Mouse (Mus musculus) CH12.LX (cell line): ENCODE measurements around the gene Tas1r2. TPM values are rescaled to one million over a fixed set of nuclear protein-coding genes. Genes with fewer than 3 reads are reported as not detected.

Source experiments
- DNase-seq: peaks from one replicate; pipeline ENCODE4 v3.0.0-alpha.2; 2013; ENCODE audit errors: extremely low read depth
- H3K27ac ChIP-seq: 2 replicates; pipeline ENCODE4 v1.5.1; 2012; ENCODE audit warnings: low read depth, mild to moderate bottlenecking, control low read depth, moderate library complexity; ENCODE audit not compliant: insufficient read depth
- H3K27me3 ChIP-seq: replicated peaks from 2 replicates; pipeline ENCODE3; 2012; ENCODE audit warnings: inconsistent platforms
- H3K36me3 ChIP-seq, 2 experiments: replicated peaks in 1 of 2; 2 replicates each; pipeline versions ENCODE3 to v1.6.1; 2012; ENCODE audit warnings: inconsistent platforms in 1 of 2, low read length in 1 of 2, mild to moderate bottlenecking in 1 of 2, mixed read lengths in 1 of 2, moderate library complexity in 1 of 2; ENCODE audit not compliant: control insufficient read depth in 1 of 2, insufficient read depth in 1 of 2
- H3K4me1 ChIP-seq, 2 experiments: 2 replicates each; pipeline ENCODE4 v1.6.1; 2012; ENCODE audit warnings: inconsistent platforms in 1 of 2, moderate library complexity in 1 of 2; ENCODE audit not compliant: insufficient read depth in 2 of 2, control insufficient read depth in 1 of 2
- H3K4me2 ChIP-seq: 2 replicates; pipeline ENCODE4 v1.6.1; 2012; ENCODE audit warnings: low read depth, mild to moderate bottlenecking, control low read depth; ENCODE audit not compliant: poor library complexity, insufficient read depth, severe bottlenecking
- H3K4me3 ChIP-seq, 3 experiments: fragments of 150-350 bp in 1 of 3; sonication (generic) in 1 of 3; replicated peaks in 1 of 3; 2 replicates each; pipeline versions ENCODE3 to v1.5.1; 2011 to 2012; ENCODE audit warnings: low read depth in 2 of 3, low read length in 2 of 3, mild to moderate bottlenecking in 2 of 3, moderate library complexity in 2 of 3, control low read depth in 1 of 3, improper control_type of control experiment in 1 of 3, inconsistent platforms in 1 of 3, mixed read lengths in 1 of 3; ENCODE audit not compliant: poor library complexity in 1 of 3
- H3K79me2 ChIP-seq: replicated peaks from 2 replicates; pipeline ENCODE4 v1.6.1; 2012; ENCODE audit warnings: mild to moderate bottlenecking, moderate library complexity; ENCODE audit not compliant: control insufficient read depth, poor library complexity, insufficient read depth, severe bottlenecking; ENCODE audit errors: extremely low read depth
- H3K9ac ChIP-seq: 2 replicates; pipeline ENCODE4 v1.6.1; 2012; ENCODE audit warnings: low read depth, mild to moderate bottlenecking, control low read depth, moderate library complexity; ENCODE audit not compliant: insufficient read depth
- H3K9me3 ChIP-seq: replicated peaks from 2 replicates; pipeline ENCODE3; 2012; ENCODE audit warnings: low read length, inconsistent platforms, mixed read lengths
- BHLHE40 ChIP-seq: IDR thresholded peaks from 2 replicates; pipeline ENCODE4 v1.6.1; 2011; ENCODE audit warnings: mild to moderate bottlenecking, low read depth, low read length, improper control_type of control experiment
- CHD1 ChIP-seq: IDR thresholded peaks from 2 replicates; pipeline ENCODE4 v1.6.1; 2012; ENCODE audit warnings: low read depth, low read length, improper control_type of control experiment, inconsistent platforms
- CHD2 ChIP-seq: IDR thresholded peaks from 2 replicates; pipeline ENCODE4 v1.6.1; 2011; ENCODE audit warnings: low read length, improper control_type of control experiment
- CTCF ChIP-seq, 2 experiments: IDR thresholded peaks in 1 of 2; conservative IDR thresholded peaks in 1 of 2; 2 replicates each; pipeline ENCODE4 v1.5.1; 2011 to 2012; ENCODE audit warnings: low read depth in 2 of 2, low read length in 2 of 2, improper control_type of control experiment in 1 of 2, inconsistent platforms in 1 of 2, mild to moderate bottlenecking in 1 of 2, moderate library complexity in 1 of 2
- E2F4 ChIP-seq: IDR thresholded peaks from 2 replicates; pipeline ENCODE4 v1.6.1; 2011; ENCODE audit warnings: low read depth, low read length, improper control_type of control experiment; ENCODE audit not compliant: insufficient replicate concordance
- ELF1 ChIP-seq: IDR thresholded peaks from 2 replicates; pipeline ENCODE4 v1.6.1; 2014; ENCODE audit warnings: low read depth, mild to moderate bottlenecking, inconsistent platforms, low read length, improper control_type of control experiment
- ETS1 ChIP-seq: conservative IDR thresholded peaks from 2 replicates; pipeline ENCODE4 v1.6.1; 2012; ENCODE audit warnings: low read depth, mild to moderate bottlenecking, inconsistent platforms, low read length, improper control_type of control experiment, moderate library complexity
- GABPA ChIP-seq: IDR thresholded peaks from 2 replicates; pipeline ENCODE4 v1.6.1; 2012; ENCODE audit warnings: low read depth, low read length, improper control_type of control experiment, inconsistent platforms; ENCODE audit not compliant: insufficient replicate concordance
- HCFC1 ChIP-seq: IDR thresholded peaks from 2 replicates; pipeline ENCODE4 v1.6.1; 2012; ENCODE audit warnings: low read depth, mild to moderate bottlenecking, inconsistent platforms, low read length, improper control_type of control experiment
- JUND ChIP-seq: conservative IDR thresholded peaks from 2 replicates; pipeline ENCODE4 v1.6.1; 2011; ENCODE audit warnings: low read depth, low read length, improper control_type of control experiment
- MAX ChIP-seq: IDR thresholded peaks from 2 replicates; pipeline ENCODE4 v1.6.1; 2011; ENCODE audit warnings: low read length, improper control_type of control experiment
- MAZ ChIP-seq: IDR thresholded peaks from 2 replicates; pipeline ENCODE4 v1.6.1; 2012; ENCODE audit warnings: low read depth, mild to moderate bottlenecking, inconsistent platforms, low read length, improper control_type of control experiment, moderate library complexity
- MYC ChIP-seq: IDR thresholded peaks from 2 replicates; pipeline ENCODE4 v1.6.1; 2011; ENCODE audit warnings: low read depth, mild to moderate bottlenecking, improper control_type of control experiment, low read length
- NELFE ChIP-seq: IDR thresholded peaks from 2 replicates; pipeline ENCODE4 v1.6.1; 2011; ENCODE audit warnings: low read depth, low read length, improper control_type of control experiment
- RAD21 ChIP-seq: IDR thresholded peaks from 2 replicates; pipeline ENCODE4 v1.6.1; 2011; ENCODE audit warnings: low read depth, mild to moderate bottlenecking, low read length, improper control_type of control experiment, moderate library complexity
- SIN3A ChIP-seq: IDR thresholded peaks from 2 replicates; pipeline ENCODE4 v1.6.1; 2012; ENCODE audit warnings: low read length, improper control_type of control experiment, inconsistent platforms
- SMC3 ChIP-seq: IDR thresholded peaks from 2 replicates; pipeline ENCODE4 v1.6.1; 2011; ENCODE audit warnings: low read depth, low read length, improper control_type of control experiment
- TBP ChIP-seq: conservative IDR thresholded peaks from 2 replicates; pipeline ENCODE4 v1.6.1; 2011; ENCODE audit warnings: low read depth, low read length, improper control_type of control experiment
- TCF12 ChIP-seq: IDR thresholded peaks from 2 replicates; pipeline ENCODE4 v1.6.1; 2014; ENCODE audit warnings: low read depth, mild to moderate bottlenecking, inconsistent platforms, low read length, improper control_type of control experiment
- UBTF ChIP-seq: IDR thresholded peaks from 2 replicates; pipeline ENCODE4 v1.6.1; 2012; ENCODE audit warnings: low read depth, mild to moderate bottlenecking, inconsistent platforms, low read length, improper control_type of control experiment, moderate library complexity
- USF2 ChIP-seq: conservative IDR thresholded peaks from 2 replicates; pipeline ENCODE4 v1.6.1; 2011; ENCODE audit warnings: low read depth, low read length, improper control_type of control experiment
- ZC3H11A ChIP-seq: IDR thresholded peaks from 2 replicates; pipeline ENCODE4 v1.6.1; 2012; ENCODE audit warnings: low read depth, mild to moderate bottlenecking, inconsistent platforms, low read length, improper control_type of control experiment
- ZMIZ1 ChIP-seq: IDR thresholded peaks from 2 replicates; pipeline ENCODE4 v1.6.1; 2012; ENCODE audit warnings: low read depth, mild to moderate bottlenecking, inconsistent platforms, low read length, improper control_type of control experiment
- ZNF384 ChIP-seq: IDR thresholded peaks from 2 replicates; pipeline ENCODE4 v1.6.1; 2012; ENCODE audit warnings: low read depth, low read length, improper control_type of control experiment, inconsistent platforms
- dilution Hi-C: fragments of 300-500 bp; cut with MboI; formaldehyde crosslinking; loops from 2 replicates; pipeline ENCODE4 v1.14.3; 2020; ENCODE audit warnings: low sequenced_read_pairs; ENCODE audit not compliant: extremely low pct_unique_long_range_greater_than_20kb, extremely low pct_ligation_motif_present
- in situ Hi-C: fragments of 300-500 bp; cut with MboI; formaldehyde crosslinking; loops from 3 replicates; pipeline ENCODE4 v1.14.3; 2019; ENCODE audit warnings: low sequenced_read_pairs, low pct_ligation_motif_present, low pct_unique_long_range_greater_than_20kb, mixed read lengths
- polyA plus RNA-seq: library from polyadenylated mRNA; unstranded; fragments of >175 nt; gene quantifications from 2 replicates; pipeline ENCODE4 v1.2.1, GENCODE M21; 2012; ENCODE audit warnings: low read depth; ENCODE audit not compliant: insufficient read length
- total RNA-seq, 2 experiments: library from RNA; depleted of rRNA; stranded (reverse); fragments of 300-350 nt in 1 of 2; fragments of >200 nt in 1 of 2; gene quantifications; 2 replicates each; pipeline ENCODE4 v1.2.3; 2012 to 2014

Gene Tas1r2
- total and polyA plus RNA-seq, 3 experiments: not detected

GRCm38 (mm10) chr4:139636373-139636772 is 17.0 kb upstream of the Tas1r2 start:
- dilution Hi-C loops: no loop called here
- no peaks in the 10 kb centered on the region for H3K79me2 ChIP-seq
- no peak overlapping the region for H3K9ac ChIP-seq
- no peaks in the 10 kb centered on the region for H3K9me3 ChIP-seq
- peaks cover 19 to 24% of the 10 kb centered on the region in 2 experiments for H3K4me1 ChIP-seq
- no peak overlapping the region for H3K4me3 ChIP-seq
- H3K27me3 ChIP-seq: no peaks in the 10 kb centered on the region
- H3K27ac ChIP-seq: no peak overlapping the region
- peak; percentile 34 for DNase-seq
- no peak overlapping the region for H3K4me2 ChIP-seq
- no peak for TF ChIP-seq ZNF384
- TF ChIP-seq ZC3H11A: 0 out of 2 replicates have a peak, but pooled peaks have one; percentile 16
- TF ChIP-seq RAD21: peak; percentile 90
- TF ChIP-seq MAZ: 0 out of 2 replicates have a peak, but pooled peaks have one; percentile 20
- peak; percentile 86 for TF ChIP-seq SMC3
- TF ChIP-seq ZMIZ1: no peak
- no peak for TF ChIP-seq TBP
- peak; percentile 92 to 97 for TF ChIP-seq CTCF (conservative IDR thresholded peaks at IDR 0.05 in 1 of 2, IDR thresholded peaks at IDR 0.05 in 1 of 2; ENCODE audit: low read depth in 2 of 2, low read length in 2 of 2)
- TF ChIP-seq SIN3A: no peak
- no peak for TF ChIP-seq UBTF
- no peak for TF ChIP-seq ELF1
- no peak for TF ChIP-seq CHD1
- in situ Hi-C loops: no loop called here
- peaks cover 15 to 25% of the 10 kb centered on the region in 2 experiments for H3K36me3 ChIP-seq

- no peaks in the 10 kb centered on the region for H3K9me3 ChIP-seq
- DNase-seq: no peak
- H3K27me3 ChIP-seq: no peaks in the 10 kb centered on the region
- dilution Hi-C loops: no loop called here
- H3K4me2 ChIP-seq: no peak overlapping the region
- peaks cover 20 to 27% of the 10 kb centered on the region in 2 experiments for H3K4me1 ChIP-seq
- no peak overlapping the region for H3K9ac ChIP-seq
- no peaks in the 10 kb centered on the region for H3K79me2 ChIP-seq
- H3K36me3 ChIP-seq: peaks cover 20 to 35% of the 10 kb centered on the region in 2 experiments
- in situ Hi-C loops: no loop called here
- no peak for TF ChIP-seq MAZ
- no peak for TF ChIP-seq MAX
- TF ChIP-seq CHD1: no peak
- no peak for TF ChIP-seq SMC3
- TF ChIP-seq RAD21: no peak
- no peak for TF ChIP-seq NELFE
- no peak for TF ChIP-seq BHLHE40
- no peak for TF ChIP-seq SIN3A
- TF ChIP-seq USF2: no peak
- TF ChIP-seq ETS1: no peak
- no peak for TF ChIP-seq MYC
- TF ChIP-seq CHD2: no peak
- TF ChIP-seq JUND: no peak
- TF ChIP-seq E2F4: no peak
- no peak for TF ChIP-seq GABPA
- no peak for TF ChIP-seq TCF12
- no peak for TF ChIP-seq HCFC1
- no peak overlapping the region for H3K4me3 ChIP-seq
- H3K27ac ChIP-seq: no peak overlapping the region
Measured at GRCm38 (mm10) chr4:139637847-139638246, 15.5 kb upstream of the Tas1r2 start.
